Mouse (Mus musculus): ENCODE results near the gene Hrh1.

DNA sequence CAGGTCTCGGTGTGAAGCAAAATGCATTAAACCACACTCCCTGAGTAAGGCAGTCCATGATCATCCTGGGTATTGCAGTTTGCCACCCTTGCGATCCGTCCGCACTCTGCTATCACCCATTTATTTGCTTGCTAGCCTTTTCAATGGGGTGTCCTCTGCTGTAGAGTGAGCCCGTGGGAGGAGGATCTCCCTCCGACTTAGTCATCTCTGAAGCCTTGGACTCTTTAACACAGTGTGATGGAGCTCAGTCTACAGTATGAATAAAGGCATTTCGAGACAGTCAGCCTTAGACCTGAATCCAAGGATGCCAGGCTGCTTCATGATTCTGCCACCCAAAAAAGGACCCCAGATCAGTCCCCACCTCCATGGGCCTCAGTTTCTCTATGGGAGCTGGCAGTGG, 25.0 kb upstream of the Hrh1 start:
- no peak for TF ChIP-seq POLR2A (IDR thresholded peaks at IDR 0.05; ENCODE audit: low read depth, low read length)
- no peak for TF ChIP-seq CTCF (IDR thresholded peaks at IDR 0.05; ENCODE audit: extremely low read depth, insufficient read length, insufficient replicate concordance, low read depth, low read length)
